8 mouse cellular contexts compared by ENCODE assay signal in genomic region chr17:47593215-47593853, GRCm38 (mm10). TPM values are rescaled to one million over a fixed set of nuclear protein-coding genes. Genes with fewer than 3 reads are reported as not detected.
DNase-seq lines count a peak whose midpoint lies in the region; ATAC-seq and TF ChIP-seq lines count a peak whose summit lies in the region.

No protein-coding gene starts in this region.

- 0 out of 2 replicates have a peak, but pooled peaks have one; percentile 8 for TF ChIP-seq POLR2A in testis, adult 2 months (IDR thresholded peaks at IDR 0.05; ENCODE audit: control insufficient read depth, low read depth, low read length)

- no peak for TF ChIP-seq EP300 in heart, postnatal 0 days (IDR thresholded peaks at IDR 0.05; ENCODE audit: low read depth)

- no peak for TF ChIP-seq CTCF in E14TG2a.4 (conservative IDR thresholded peaks at IDR 0.05; ENCODE audit: low read length)
- TF ChIP-seq CTCF in heart, postnatal 0 days (IDR thresholded peaks at IDR 0.05; ENCODE audit: low read depth): no peak
- no peak for TF ChIP-seq CTCF in testis, adult 2 months (IDR thresholded peaks at IDR 0.05; ENCODE audit: control insufficient read depth, insufficient read depth, insufficient replicate concordance, low read depth, low read length)

- under 1% methylated on average over 50 of the region's 63 CpGs for WGBS in forebrain, embryonic 12.5 days
- under 1% methylated on average over 63 of the region's 63 CpGs for WGBS in heart, postnatal 0 days
- under 1% methylated on average over 62 of the region's 63 CpGs for WGBS in liver, embryonic 16.5 days (ENCODE audit: insufficient replicate concordance)
- WGBS in neural tube, embryonic 13.5 days: 1% methylated on average over 62 of the region's 63 CpGs

- H3K27ac ChIP-seq in forebrain, embryonic 12.5 days: peak overlapping the region; percentile 96
- peak overlapping the region; percentile 94 for H3K27ac ChIP-seq in heart, postnatal 0 days (ENCODE audit: low read depth)
- H3K27ac ChIP-seq in liver, embryonic 16.5 days (ENCODE audit: low read length): peak overlapping the region; percentile 95
- H3K27ac ChIP-seq in neural tube, embryonic 13.5 days (replicated peaks): peak overlapping the region; percentile 87
- H3K27ac ChIP-seq in testis, adult 2 months (ENCODE audit: control insufficient read depth, insufficient read depth, low read depth, low read length): peak overlapping the region; percentile 54

- H3K4me2 ChIP-seq in forebrain, embryonic 12.5 days: peak overlapping the region; percentile 93
- H3K4me2 ChIP-seq in heart, postnatal 0 days (ENCODE audit: low read depth, low read length): peak overlapping the region; percentile 92
- peak overlapping the region; percentile 72 for H3K4me2 ChIP-seq in liver, embryonic 16.5 days (ENCODE audit: low read depth, low read length)
- peak overlapping the region; percentile 96 for H3K4me2 ChIP-seq in neural tube, embryonic 13.5 days

- H3K9me3 ChIP-seq in E14TG2a.4 (ENCODE audit: low read length): no peaks in the 10 kb centered on the region
- no peaks in the 10 kb centered on the region for H3K9me3 ChIP-seq in forebrain, embryonic 12.5 days
- no peaks in the 10 kb centered on the region for H3K9me3 ChIP-seq in heart, postnatal 0 days (replicated peaks; ENCODE audit: control insufficient read depth, low read length)
- H3K9me3 ChIP-seq in liver, embryonic 16.5 days (replicated peaks; ENCODE audit: control insufficient read depth, low read length): no peaks in the 10 kb centered on the region
- H3K9me3 ChIP-seq in neural tube, embryonic 13.5 days: no peaks in the 10 kb centered on the region

- peak; percentile 84 for ATAC-seq in forebrain, embryonic 12.5 days (ENCODE audit: low FRiP score)
- peak; percentile 91 for ATAC-seq in heart, postnatal 0 days (ENCODE audit: insufficient read depth, low read depth)
- peak; percentile 77 for ATAC-seq in liver, embryonic 16.5 days (ENCODE audit: low read depth)
- ATAC-seq in neural tube, embryonic 13.5 days (ENCODE audit: low read depth): peak; percentile 90

- peaks cover 23% of the 10 kb centered on the region for H3K36me3 ChIP-seq in E14TG2a.4 (ENCODE audit: insufficient read depth, low read length)
- peaks cover 3% of the 10 kb centered on the region; the same call in 1 of the 2 replicates for H3K36me3 ChIP-seq in forebrain, embryonic 12.5 days (replicated peaks)
- peaks cover 9% of the 10 kb centered on the region; the same call in 1 of the 2 replicates for H3K36me3 ChIP-seq in heart, postnatal 0 days (replicated peaks; ENCODE audit: control insufficient read depth, insufficient read depth, low read length)
- H3K36me3 ChIP-seq in liver, embryonic 16.5 days (ENCODE audit: control insufficient read depth, insufficient read depth): peaks cover 16% of the 10 kb centered on the region; the same call in 1 of the 2 replicates
- H3K36me3 ChIP-seq in neural tube, embryonic 13.5 days: peaks cover 2% of the 10 kb centered on the region; the same call in 1 of the 2 replicates
- no peaks in the 10 kb centered on the region for H3K36me3 ChIP-seq in testis, adult 2 months (ENCODE audit: control insufficient read depth, insufficient read depth, low read length)

- peak; percentile 97 for DNase-seq in c-Kit-positive CD71-positive TER-119-positive erythroid progenitor cells, embryonic 14.5 days (ENCODE audit: low spot score)
- DNase-seq in heart, postnatal 0 days (ENCODE audit: low spot score): peak; percentile 96
- peak; percentile 99 for DNase-seq in kidney, postnatal 4 days

- H3K4me1 ChIP-seq in E14TG2a.4 (replicated peaks; ENCODE audit: low read depth, low read length): peaks cover 75% of the 10 kb centered on the region
- peaks cover 48% of the 10 kb centered on the region for H3K4me1 ChIP-seq in forebrain, embryonic 12.5 days
- H3K4me1 ChIP-seq in heart, postnatal 0 days (ENCODE audit: control insufficient read depth, insufficient read depth): peaks cover 33% of the 10 kb centered on the region
- H3K4me1 ChIP-seq in liver, embryonic 16.5 days (ENCODE audit: control insufficient read depth, low read depth, low read length): peaks cover 51% of the 10 kb centered on the region
- peaks cover 48% of the 10 kb centered on the region for H3K4me1 ChIP-seq in neural tube, embryonic 13.5 days (replicated peaks)
- H3K4me1 ChIP-seq in testis, adult 2 months (ENCODE audit: control insufficient read depth, insufficient read depth, low read length): peaks cover 29% of the 10 kb centered on the region

- H3K4me3 ChIP-seq in E14TG2a.4 (replicated peaks; ENCODE audit: low read length): peak overlapping the region; percentile 92
- H3K4me3 ChIP-seq in forebrain, embryonic 12.5 days (replicated peaks): peak overlapping the region; percentile 77
- H3K4me3 ChIP-seq in heart, postnatal 0 days (ENCODE audit: low read depth, low read length): peak overlapping the region; percentile 72
- H3K4me3 ChIP-seq in liver, embryonic 16.5 days (ENCODE audit: low read depth, low read length): peak overlapping the region; percentile 69
- peak overlapping the region; percentile 76 for H3K4me3 ChIP-seq in neural tube, embryonic 13.5 days
- H3K4me3 ChIP-seq in testis, adult 2 months (ENCODE audit: control insufficient read depth, low read depth, low read length): peak overlapping the region; percentile 82

- H3K9ac ChIP-seq in forebrain, embryonic 12.5 days: peak overlapping the region; percentile 84
- peak overlapping the region; percentile 85 for H3K9ac ChIP-seq in heart, postnatal 0 days (replicated peaks; ENCODE audit: low read depth, low read length)
- peak overlapping the region; percentile 78 for H3K9ac ChIP-seq in liver, embryonic 16.5 days (ENCODE audit: low read depth, low read length)
- H3K9ac ChIP-seq in neural tube, embryonic 13.5 days: peak overlapping the region; percentile 81

- H3K27me3 ChIP-seq in E14TG2a.4 (ENCODE audit: insufficient read depth, low read length): no peaks in the 10 kb centered on the region
- H3K27me3 ChIP-seq in forebrain, embryonic 12.5 days: no peaks in the 10 kb centered on the region
- H3K27me3 ChIP-seq in heart, postnatal 0 days (ENCODE audit: control insufficient read depth, insufficient read depth, low read length): no peaks in the 10 kb centered on the region
- H3K27me3 ChIP-seq in liver, embryonic 16.5 days (ENCODE audit: control insufficient read depth, insufficient read depth, low read depth, low read length): no peaks in the 10 kb centered on the region
- H3K27me3 ChIP-seq in neural tube, embryonic 13.5 days: no peaks in the 10 kb centered on the region; the same call in 1 of the 2 replicates
- H3K27me3 ChIP-seq in testis, adult 2 months (ENCODE audit: control insufficient read depth, insufficient read depth, low read length): no peaks in the 10 kb centered on the region

RNA-seq across cellular contexts. Expression of gene Bysl, which starts 18.0 kb away (rescaled TPM):
- 32.7 and 33.7 TPM in 2 replicates for polyA plus RNA-seq in forebrain, embryonic 12.5 days (2016; fragmentation: Nextera tagmentation; extraction: Ambion mirVana)
- total RNA-seq in heart, postnatal 0 days (2014; rRNA removed; ENCODE audit: low replicate concordance): 14.3 and 17.4 TPM in 2 replicates
- polyA plus RNA-seq in heart, postnatal 0 days (2015; fragmentation: Nextera tagmentation; extraction: Ambion mirVana): 15.8 and 19.9 TPM in 2 replicates
- polyA plus RNA-seq in liver, embryonic 16.5 days (2015; fragmentation: Nextera tagmentation; extraction: Ambion mirVana): 12.5 and 12.7 TPM in 2 replicates
- polyA plus RNA-seq in neural tube, embryonic 13.5 days (2015; fragmentation: Nextera tagmentation; extraction: Ambion mirVana): 32.9 and 33.2 TPM in 2 replicates
- 16.3 and 17.6 TPM in 2 replicates for polyA plus RNA-seq in testis, adult 2 months (2012; rRNA removed)

RNA-seq across cellular contexts. Expression of gene Med20, which starts 18.0 kb away (rescaled TPM):
- 38.5 and 41.5 TPM in 2 replicates for polyA plus RNA-seq in forebrain, embryonic 12.5 days (2016; fragmentation: Nextera tagmentation; extraction: Ambion mirVana)
- total RNA-seq in heart, postnatal 0 days (2014; rRNA removed; ENCODE audit: low replicate concordance): 26.5 and 30.1 TPM in 2 replicates
- 21.8 and 26.3 TPM in 2 replicates for polyA plus RNA-seq in heart, postnatal 0 days (2015; fragmentation: Nextera tagmentation; extraction: Ambion mirVana)
- polyA plus RNA-seq in liver, embryonic 16.5 days (2015; fragmentation: Nextera tagmentation; extraction: Ambion mirVana): 22.3 and 22.4 TPM in 2 replicates
- 38.9 and 39.7 TPM in 2 replicates for polyA plus RNA-seq in neural tube, embryonic 13.5 days (2015; fragmentation: Nextera tagmentation; extraction: Ambion mirVana)
- 13.4 and 17.0 TPM in 2 replicates for polyA plus RNA-seq in testis, adult 2 months (2012; rRNA removed)

RNA-seq across cellular contexts. Expression of gene Gm20517, which starts 18.1 kb away (rescaled TPM):
- polyA plus RNA-seq in forebrain, embryonic 12.5 days (2016; fragmentation: Nextera tagmentation; extraction: Ambion mirVana): 1.6 and 2.7 TPM in 2 replicates
- total RNA-seq in heart, postnatal 0 days (2014; rRNA removed; ENCODE audit: low replicate concordance): 2.3 TPM in 1 of 2 replicates, not detected in the other
- 1.4 and 1.7 TPM in 2 replicates for polyA plus RNA-seq in heart, postnatal 0 days (2015; fragmentation: Nextera tagmentation; extraction: Ambion mirVana)
- 0.97 and 1.1 TPM in 2 replicates for polyA plus RNA-seq in liver, embryonic 16.5 days (2015; fragmentation: Nextera tagmentation; extraction: Ambion mirVana)
- polyA plus RNA-seq in neural tube, embryonic 13.5 days (2015; fragmentation: Nextera tagmentation; extraction: Ambion mirVana): 2.4 and 3.0 TPM in 2 replicates
- 20.6 and 25.0 TPM in 2 replicates for polyA plus RNA-seq in testis, adult 2 months (2012; rRNA removed)

RNA-seq across cellular contexts. Expression of gene Usp49, which starts 37.2 kb away (rescaled TPM):
- polyA plus RNA-seq in forebrain, embryonic 12.5 days (2016; fragmentation: Nextera tagmentation; extraction: Ambion mirVana): 11.1 and 12.2 TPM in 2 replicates
- total RNA-seq in heart, postnatal 0 days (2014; rRNA removed; ENCODE audit: low replicate concordance): 3.5 and 10.8 TPM in 2 replicates
- polyA plus RNA-seq in heart, postnatal 0 days (2015; fragmentation: Nextera tagmentation; extraction: Ambion mirVana): 1.4 TPM in 2 replicates
- 2.9 and 3.6 TPM in 2 replicates for polyA plus RNA-seq in liver, embryonic 16.5 days (2015; fragmentation: Nextera tagmentation; extraction: Ambion mirVana)
- polyA plus RNA-seq in neural tube, embryonic 13.5 days (2015; fragmentation: Nextera tagmentation; extraction: Ambion mirVana): 8.2 and 10.6 TPM in 2 replicates
- 67.0 and 80.5 TPM in 2 replicates for polyA plus RNA-seq in testis, adult 2 months (2012; rRNA removed)

Comparison
In these comparisons a context has a peak if more than half of its experiments do, and no peak if none do; other contexts are left out.
1. Peak in every context shown above with its lines: DNase-seq, ATAC-seq, H3K4me3 ChIP-seq and H3K27ac ChIP-seq.